Mouse (Mus musculus) E14TG2a.4 (cell line): ENCODE data around the gene Ndufaf3.
A peak's percentile ranks its signal among the peaks of the same experiment; 100 is the strongest.
"Not testable (repeated sequence)": the region's sequence is repeated elsewhere in the genome, so short reads cannot be mapped to it uniquely, and the experiment has no call there.

Experiments
- H3K27me3 ChIP-seq: 2 replicates; pipeline ENCODE4 v1.6.1; 2014; ENCODE audit warnings: low read length, control low read depth; ENCODE audit not compliant: insufficient read depth
- H3K36me3 ChIP-seq: 2 replicates; pipeline ENCODE4 v1.6.1; 2014; ENCODE audit warnings: low read length, control low read depth; ENCODE audit not compliant: insufficient read depth
- H3K4me1 ChIP-seq: replicated peaks from 2 replicates; pipeline ENCODE4 v1.6.1; 2014; ENCODE audit warnings: low read depth, low read length, control low read depth
- H3K4me3 ChIP-seq: replicated peaks from 2 replicates; pipeline ENCODE4 v1.5.1; 2014; ENCODE audit warnings: mild to moderate bottlenecking, low read length
- H3K9me3 ChIP-seq: 2 replicates; pipeline ENCODE4 v1.6.1; 2014; ENCODE audit warnings: low read length, control low read depth
- CTCF ChIP-seq: conservative IDR thresholded peaks from 2 replicates; pipeline ENCODE4 v1.5.1; 2014; ENCODE audit warnings: low read length
- NANOG ChIP-seq: IDR thresholded peaks from 2 replicates; pipeline ENCODE4 v1.6.1; 2014; ENCODE audit warnings: borderline replicate concordance, low read length, mixed read lengths
- POU5F1 ChIP-seq: IDR thresholded peaks from 2 replicates; pipeline ENCODE4 v1.6.1; 2014; ENCODE audit warnings: low read length, borderline replicate concordance

Ndufaf3 gene

GRCm38 (mm10) chr9:108566815-108567776 is at the start of gene Ndufaf3:
Gene Ndufaf3, minus strand, starts transcription at chr9:108567434.
- TF ChIP-seq CTCF (peak; percentile 74), POU5F1 (no peak)
- no peaks in the 10 kb centered on the region for H3K27me3 ChIP-seq
- H3K9me3 ChIP-seq: no peaks in the 10 kb centered on the region
- peaks cover 58% of the 10 kb centered on the region for H3K36me3 ChIP-seq
- peak within 1 kb of the TSS; percentile 92 for H3K4me3 ChIP-seq
- peaks cover 84% of the 10 kb centered on the region for H3K4me1 ChIP-seq

GRCm38 (mm10) chr9:108611488-108611887 is 44.3 kb upstream of the Ndufaf3 start:
- no peaks in the 10 kb centered on the region for H3K27me3 ChIP-seq
- peaks cover 100% of the 10 kb centered on the region for H3K36me3 ChIP-seq
- H3K9me3 ChIP-seq: no peaks in the 10 kb centered on the region
- TF ChIP-seq POU5F1: no peak
- no peak for TF ChIP-seq NANOG
- TF ChIP-seq CTCF: no peak
- peaks cover 17% of the 10 kb centered on the region; the same call in 1 of the 2 replicates for H3K4me1 ChIP-seq
- H3K4me3 ChIP-seq: no peak overlapping the region

- no peaks in the 10 kb centered on the region for H3K9me3 ChIP-seq
- H3K27me3 ChIP-seq: no peaks in the 10 kb centered on the region
- H3K36me3 ChIP-seq: peaks cover 99% of the 10 kb centered on the region
- H3K4me1 ChIP-seq: peaks cover 29% of the 10 kb centered on the region
- TF ChIP-seq POU5F1: no peak
- no peak for TF ChIP-seq NANOG
- TF ChIP-seq CTCF: no peak
- no peak overlapping the region for H3K4me3 ChIP-seq
Observed at GRCm38 (mm10) chr9:108608889-108609288, 41.7 kb upstream of the Ndufaf3 start.

- peaks cover 99% of the 10 kb centered on the region for H3K36me3 ChIP-seq
- peaks cover 31% of the 10 kb centered on the region for H3K4me1 ChIP-seq
- H3K9me3 ChIP-seq, H3K27me3 ChIP-seq, H3K4me3 ChIP-seq: not testable (repeated sequence)
Observed at GRCm38 (mm10) chr9:108607929-108608328, 40.7 kb upstream of the Ndufaf3 start.

- H3K4me1 ChIP-seq: peaks cover 55% of the 10 kb centered on the region
- TF ChIP-seq NANOG: no peak
- no peak for TF ChIP-seq CTCF
- TF ChIP-seq POU5F1: no peak
- no peak overlapping the region for H3K4me3 ChIP-seq
- H3K9me3 ChIP-seq: no peaks in the 10 kb centered on the region
- peaks cover 7% of the 10 kb centered on the region for H3K27me3 ChIP-seq
- peaks cover 58% of the 10 kb centered on the region for H3K36me3 ChIP-seq
Observed at GRCm38 (mm10) chr9:108601986-108602385, 34.8 kb upstream of the Ndufaf3 start.

- H3K4me1 ChIP-seq: peaks cover 53% of the 10 kb centered on the region
- no peak overlapping the region for H3K4me3 ChIP-seq
- no peaks in the 10 kb centered on the region for H3K9me3 ChIP-seq
- peaks cover 46% of the 10 kb centered on the region for H3K36me3 ChIP-seq
- no peak for TF ChIP-seq CTCF
- TF ChIP-seq POU5F1: no peak
- no peak for TF ChIP-seq NANOG
- H3K27me3 ChIP-seq: peaks cover 18% of the 10 kb centered on the region
Observed at GRCm38 (mm10) chr9:108600011-108600410, 32.8 kb upstream of the Ndufaf3 start.

- peaks cover 44% of the 10 kb centered on the region for H3K4me1 ChIP-seq
- H3K27me3 ChIP-seq: peaks cover 18% of the 10 kb centered on the region
- H3K36me3 ChIP-seq: peaks cover 43% of the 10 kb centered on the region
- no peak for TF ChIP-seq NANOG
- no peak for TF ChIP-seq POU5F1
- TF ChIP-seq CTCF: no peak
- H3K9me3 ChIP-seq: no peaks in the 10 kb centered on the region
- no peak overlapping the region for H3K4me3 ChIP-seq
Observed at GRCm38 (mm10) chr9:108599021-108599566, 31.9 kb upstream of the Ndufaf3 start.

- H3K27me3 ChIP-seq: peaks cover 18% of the 10 kb centered on the region
- peak within 1 kb of the TSS; percentile 86 for H3K4me3 ChIP-seq
- H3K36me3 ChIP-seq: peaks cover 29% of the 10 kb centered on the region
- no peak for TF ChIP-seq NANOG
- no peak for TF ChIP-seq POU5F1
- no peak for TF ChIP-seq CTCF
- peaks cover 39% of the 10 kb centered on the region for H3K4me1 ChIP-seq
- H3K9me3 ChIP-seq: no peaks in the 10 kb centered on the region
Observed at GRCm38 (mm10) chr9:108596998-108597764, 29.9 kb upstream of the Ndufaf3 start, which contains the start of gene P4htm. Gene P4htm, minus strand, starts transcription at chr9:108597667.
